Mouse (Mus musculus): Measurements from ENCODE around the gene Tbce.
A peak's percentile ranks its signal among the peaks of the same experiment; 100 is the strongest.

GRCm38 (mm10) chr13:14063013-14063941 lies 23.8 kb upstream of the Tbce start, which contains the start of the genes Arid4b and Ggps1:
- TF ChIP-seq POLR2A (IDR thresholded peaks at IDR 0.05; ENCODE audit: control insufficient read depth, low read depth, low read length) = peak; percentile 95
- 0 out of 2 replicates have a peak, but pooled peaks have one; percentile 10 for TF ChIP-seq CTCF (IDR thresholded peaks at IDR 0.05; ENCODE audit: control insufficient read depth, insufficient read depth, insufficient replicate concordance, low read depth, low read length)

All from testis, adult 2 months (tissue).